Comparison of ENCODE assay signal across 8 mouse cellular contexts in the genomic region with DNA sequence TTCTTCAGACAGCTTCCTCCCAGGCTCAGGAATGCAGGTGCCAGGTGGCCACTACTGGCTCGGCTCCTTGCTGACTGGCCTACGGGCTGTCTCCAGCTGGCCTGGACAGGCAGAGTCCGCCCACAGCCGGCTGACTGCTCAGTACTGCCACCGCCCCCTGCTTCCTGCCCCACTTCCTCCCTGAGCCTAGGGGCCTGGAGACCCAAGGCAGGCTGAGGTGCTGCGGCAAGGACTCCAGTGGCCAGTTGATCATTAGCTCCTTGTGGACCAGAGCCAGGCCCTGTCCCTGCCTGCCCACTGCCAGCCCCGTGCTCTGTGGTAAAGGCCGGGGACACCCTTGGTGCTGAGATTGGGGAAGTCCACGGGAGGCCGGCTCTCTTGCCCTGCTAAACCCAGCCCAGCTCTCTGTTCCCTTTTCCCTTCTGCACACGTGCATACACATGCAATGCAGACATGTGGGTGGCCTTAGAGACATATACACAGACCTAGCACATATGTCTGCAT. TPM values are rescaled to one million over a fixed set of nuclear protein-coding genes. Genes with fewer than 3 reads are reported as not detected.
DNase-seq lines count a peak whose midpoint lies in the region; ATAC-seq and TF ChIP-seq lines count a peak whose summit lies in the region.

No protein-coding gene starts in this region.

- H3K27ac ChIP-seq in ES-E14 (ENCODE audit: insufficient read depth, low read depth, low read length, poor library complexity, severe bottlenecking): no peak overlapping the region
- H3K27ac ChIP-seq in bone marrow, adult 2 months (ENCODE audit: control insufficient read depth, insufficient read depth, low read depth, low read length, poor library complexity): peak overlapping the region; percentile 92
- H3K27ac ChIP-seq in lung, embryonic 14.5 days (ENCODE audit: low read depth): peak overlapping the region; percentile 82

- peaks cover 4 to 13% of the 10 kb centered on the region in 2 experiments; a peak in 2 of 4 replicates for H3K4me1 ChIP-seq in ES-E14 (ENCODE audit: control insufficient read depth in 2 of 2, insufficient read depth in 2 of 2, low read length in 2 of 2, poor library complexity in 1 of 2)
- H3K4me1 ChIP-seq in bone marrow, adult 2 months (ENCODE audit: control insufficient read depth, insufficient read depth, low read length): peaks cover 12% of the 10 kb centered on the region; the same call in 1 of the 2 replicates
- H3K4me1 ChIP-seq in lung, embryonic 14.5 days (ENCODE audit: insufficient read depth): peaks cover 5% of the 10 kb centered on the region; the same call in 1 of the 2 replicates

- no peaks in the 10 kb centered on the region for H3K27me3 ChIP-seq in lung, embryonic 14.5 days (ENCODE audit: insufficient read depth, low read length)

- peak; percentile 77 for ATAC-seq in frontal cortex, adult (ENCODE audit: low TSS enrichment)
- ATAC-seq in lung, embryonic 14.5 days (ENCODE audit: insufficient read depth): peak; percentile 81; the same call in 1 of the 2 replicates

- no peak for DNase-seq in ES-E14 (ENCODE audit: low read depth, low spot score)
- peak; percentile 72 for DNase-seq in heart, postnatal 4 days
- peak; percentile 25 to 37 for DNase-seq in layer of hippocampus, adult 8-10 months (ENCODE audit: low spot score in 2 of 2)
- peak; percentile 76 for DNase-seq in lung, embryonic 14.5 days
- DNase-seq in right cerebral cortex, adult 2 months (ENCODE audit: low spot score in 2 of 2): peak; percentile 51 to 63
- DNase-seq in urinary bladder, postnatal 36 days (ENCODE audit: low spot score in 2 of 2): peak; percentile 42 to 68

- H3K4me3 ChIP-seq in ES-E14 (ENCODE audit: insufficient read depth in 1 of 2, low read depth in 1 of 2, low read length in 2 of 2, poor library complexity in 1 of 2, severe bottlenecking in 1 of 2): peak overlapping the region; percentile 24 to 30; a peak in 3 of 4 replicates
- peak overlapping the region; percentile 82 for H3K4me3 ChIP-seq in bone marrow, adult 2 months (replicated peaks; ENCODE audit: control insufficient read depth, low read depth, low read length)
- H3K4me3 ChIP-seq in lung, embryonic 14.5 days (ENCODE audit: low read depth, low read length): peak overlapping the region; percentile 28

- 2% methylated on average over 11 of the region's 11 CpGs for WGBS in bone marrow, adult 2 months
- 30% methylated on average over 11 of the region's 11 CpGs for WGBS in lung, embryonic 14.5 days

- H3K4me2 ChIP-seq in lung, embryonic 14.5 days: peak overlapping the region; percentile 53

- TF ChIP-seq CTCF in bone marrow, adult 2 months (IDR thresholded peaks at IDR 0.05; ENCODE audit: control insufficient read depth, insufficient read depth, low read length): no peak
- 0 out of 2 replicates have a peak, but pooled peaks have one; percentile 12 for TF ChIP-seq CTCF in lung, embryonic 14.5 days (IDR thresholded peaks at IDR 0.05; ENCODE audit: low read depth)

- H3K9me3 ChIP-seq in ES-E14 (ENCODE audit: control insufficient read depth, insufficient read depth, low read depth, low read length): no peaks in the 10 kb centered on the region
- no peaks in the 10 kb centered on the region for H3K9me3 ChIP-seq in lung, embryonic 14.5 days (ENCODE audit: low read depth, low read length)

- no peaks in the 10 kb centered on the region for H3K36me3 ChIP-seq in ES-E14 (ENCODE audit: control insufficient read depth, insufficient read depth, low read length, poor library complexity, severe bottlenecking)
- no peaks in the 10 kb centered on the region for H3K36me3 ChIP-seq in lung, embryonic 14.5 days (ENCODE audit: insufficient read depth)

- in situ Hi-C loops in ES-E14 (cut with MboI; ENCODE audit: low sequenced_read_pairs in 2 of 2, unreplicated experiment in 2 of 2): no loop called here

- H3K9ac ChIP-seq in ES-E14 (ENCODE audit: insufficient read depth, low read depth, low read length, poor library complexity, severe bottlenecking): peak overlapping the region; percentile 56
- H3K9ac ChIP-seq in lung, embryonic 14.5 days: peak overlapping the region; percentile 17; the same call in 1 of the 2 replicates

- TF ChIP-seq POLR2A in bone marrow, adult 2 months (IDR thresholded peaks at IDR 0.05; ENCODE audit: borderline replicate concordance, control insufficient read depth, low read depth, low read length): peak; percentile 77; the same call in 1 of the 2 replicates

TF ChIP-seq in ES-E14, 5 proteins besides CTCF, POLR2A, EP300 and RAD21:
- TF ChIP-seq ZC3H11A (IDR thresholded peaks at IDR 0.05; ENCODE audit: borderline replicate concordance, low read depth, low read length) (no peak), HCFC1 (IDR thresholded peaks at IDR 0.05; ENCODE audit: borderline replicate concordance, insufficient read depth, low read length) (no peak), ZNF384 (IDR thresholded peaks at IDR 0.05; ENCODE audit: low read depth, low read length) (no peak), CHD2 (IDR thresholded peaks at IDR 0.05; ENCODE audit: low read depth, low read length) (no peak), MAFK (IDR thresholded peaks at IDR 0.05; ENCODE audit: insufficient read depth, low read depth, low read length) (no peak)

RNA-seq across cellular contexts. Expression of gene Sh3tc1, which starts 10.8 kb away (rescaled TPM):
- 5.1 and 5.9 TPM in 2 replicates for total RNA-seq in ES-E14 (2012; rRNA removed)
- polyA plus RNA-seq in bone marrow, adult 2 months (2011; ENCODE audit: insufficient read depth, insufficient read length, low replicate concordance, missing spikeins): 7.9 and 18.9 TPM in 2 replicates
- 10 to 100 TPM; 12.9 to 16.2 TPM for total RNA-seq in heart, postnatal 4 days (2021)
- 1 to 10 TPM; 1.9 to 3.8 (median 3.1) TPM for total RNA-seq in layer of hippocampus, adult 8-10 months (2022)
- polyA plus RNA-seq in lung, embryonic 14.5 days (2014; fragmentation: Nextera tagmentation; extraction: Ambion mirVana): 8.7 and 10.6 TPM in 2 replicates

RNA-seq across cellular contexts. Expression of gene Ablim2, which starts 28.7 kb away (rescaled TPM):
- 0.95 and 1.6 TPM in 2 replicates for total RNA-seq in ES-E14 (2012; rRNA removed)
- 2.2 TPM in 1 of 2 replicates, not detected in the other for polyA plus RNA-seq in bone marrow, adult 2 months (2011; ENCODE audit: insufficient read depth, insufficient read length, low replicate concordance, missing spikeins)
- total RNA-seq in heart, postnatal 4 days (2021): 10 to 100 TPM; 10.8 to 11.7 TPM
- total RNA-seq in layer of hippocampus, adult 8-10 months (2022): 100 to 1,000 TPM; 114 to 158 (median 135) TPM
- polyA plus RNA-seq in lung, embryonic 14.5 days (2014; fragmentation: Nextera tagmentation; extraction: Ambion mirVana): 0.36 and 0.45 TPM in 2 replicates

RNA-seq across cellular contexts. Expression of gene Htra3, which starts 49.4 kb away (rescaled TPM):
- total RNA-seq in ES-E14 (2012; rRNA removed): 0.16 and 0.71 TPM in 2 replicates
- 1.8 TPM in 1 of 2 replicates, not detected in the other for polyA plus RNA-seq in bone marrow, adult 2 months (2011; ENCODE audit: insufficient read depth, insufficient read length, low replicate concordance, missing spikeins)
- 10 to 100 TPM; 23.3 to 30.8 TPM for total RNA-seq in heart, postnatal 4 days (2021)
- total RNA-seq in layer of hippocampus, adult 8-10 months (2022): 10 to 100 TPM in 1 of 4 experiments, 1 to 10 TPM in 3; 4.8 to 11.1 (median 8.9) TPM
- polyA plus RNA-seq in lung, embryonic 14.5 days (2014; fragmentation: Nextera tagmentation; extraction: Ambion mirVana): 19.6 and 21.9 TPM in 2 replicates

Comparison
In these comparisons a context has a peak if more than half of its experiments do, and no peak if none do; other contexts are left out.
1. H3K4me3 ChIP-seq: peak in every context shown above with its lines; median percentile 82 in bone marrow, adult 2 months; 28 in lung, embryonic 14.5 days; 27 in ES-E14.
2. RNA of gene Ablim2, which starts 28.7 kb away (total RNA-seq): 114 to 158 TPM in layer of hippocampus, adult 8-10 months; 10.8 to 11.7 TPM in heart, postnatal 4 days and 0.95 to 1.6 TPM in ES-E14; every median in the first group is over 4 times any median in the second.